Mouse (Mus musculus) left cerebral cortex, postnatal 25 days (tissue): ENCODE results near the gene Rps17. TPM values are rescaled to one million over a fixed set of nuclear protein-coding genes. Genes with fewer than 3 reads are reported as not detected.
A peak's percentile ranks its signal among the peaks of the same experiment; 100 is the strongest.

ENCODE experiments used
- DNase-seq, 2 experiments: peaks; one replicate each; pipeline ENCODE4 v3.0.0; 2022; ENCODE audit warnings: low spot score in 2 of 2, mixed read lengths in 1 of 2
- intact Hi-C: fragments of 180-260 bp; cut with DNase I; formaldehyde crosslinking; loops from one replicate; pipeline ENCODE4 v1.15.1; 2025
- total RNA-seq, 2 experiments: library from RNA; stranded (reverse); gene quantifications; 2 replicates each; pipeline ENCODE4 v1.2.3; 2021

The Rps17 gene
- total RNA-seq, 2 experiments from 2014 or later: 474 to 482 TPM

DNA sequence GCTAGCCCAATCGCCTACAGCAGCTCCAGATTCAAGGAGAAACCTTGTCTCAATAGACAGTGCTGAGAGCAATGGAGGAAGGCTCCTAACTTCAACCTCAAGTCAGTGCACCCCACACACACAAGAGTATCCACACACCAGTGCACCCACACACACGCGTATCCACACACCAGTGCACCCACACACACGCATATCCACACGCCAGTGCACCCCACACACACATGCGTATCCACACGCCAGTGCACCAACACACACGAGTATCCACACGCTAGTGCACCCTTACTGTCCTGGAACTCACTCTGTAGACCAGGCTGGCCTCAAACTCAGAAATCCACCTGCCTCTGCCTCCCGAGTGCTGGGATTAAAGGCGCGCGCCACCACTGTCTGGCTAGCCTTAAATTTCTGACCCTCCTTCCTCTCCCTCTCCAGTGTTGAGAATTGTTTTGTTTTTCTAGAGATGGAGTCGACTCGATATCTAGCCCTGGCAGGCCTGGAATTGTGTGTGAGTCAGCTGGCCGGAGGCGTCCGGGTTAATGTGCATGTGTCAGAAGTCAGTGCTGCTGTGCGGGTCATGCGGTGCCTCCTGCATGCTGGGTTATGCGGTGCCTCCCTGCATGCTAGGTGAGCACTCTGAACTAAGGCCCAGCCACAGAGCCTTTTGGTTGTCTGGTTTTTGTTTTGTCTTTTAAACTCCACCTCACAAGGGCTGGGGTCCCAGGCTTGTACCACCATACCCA lies 7.1 kb downstream of the Rps17 start:
- no peak for DNase-seq
- intact Hi-C loops: no loop called here

DNA sequence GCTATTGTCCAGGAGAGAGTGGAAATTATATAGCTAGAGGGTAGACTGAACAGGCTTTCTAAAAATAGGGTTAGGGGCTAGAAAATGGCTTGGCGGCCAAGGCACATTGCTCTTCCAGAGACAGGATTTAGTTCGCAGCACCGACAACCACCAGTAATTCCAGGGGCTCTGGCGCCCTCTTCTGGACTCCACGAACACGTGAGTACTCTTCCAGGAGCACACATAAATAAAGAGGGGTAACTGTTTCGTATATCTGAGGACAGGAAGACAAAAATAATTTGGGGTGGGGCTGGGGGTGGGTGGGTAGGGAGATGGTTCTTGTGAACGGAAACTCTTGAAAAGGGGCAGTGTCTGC lies 8.6 kb downstream of the Rps17 start:
- intact Hi-C loops: no loop called here
- DNase-seq: peak in 1 of 2 experiments; percentile 22

DNA sequence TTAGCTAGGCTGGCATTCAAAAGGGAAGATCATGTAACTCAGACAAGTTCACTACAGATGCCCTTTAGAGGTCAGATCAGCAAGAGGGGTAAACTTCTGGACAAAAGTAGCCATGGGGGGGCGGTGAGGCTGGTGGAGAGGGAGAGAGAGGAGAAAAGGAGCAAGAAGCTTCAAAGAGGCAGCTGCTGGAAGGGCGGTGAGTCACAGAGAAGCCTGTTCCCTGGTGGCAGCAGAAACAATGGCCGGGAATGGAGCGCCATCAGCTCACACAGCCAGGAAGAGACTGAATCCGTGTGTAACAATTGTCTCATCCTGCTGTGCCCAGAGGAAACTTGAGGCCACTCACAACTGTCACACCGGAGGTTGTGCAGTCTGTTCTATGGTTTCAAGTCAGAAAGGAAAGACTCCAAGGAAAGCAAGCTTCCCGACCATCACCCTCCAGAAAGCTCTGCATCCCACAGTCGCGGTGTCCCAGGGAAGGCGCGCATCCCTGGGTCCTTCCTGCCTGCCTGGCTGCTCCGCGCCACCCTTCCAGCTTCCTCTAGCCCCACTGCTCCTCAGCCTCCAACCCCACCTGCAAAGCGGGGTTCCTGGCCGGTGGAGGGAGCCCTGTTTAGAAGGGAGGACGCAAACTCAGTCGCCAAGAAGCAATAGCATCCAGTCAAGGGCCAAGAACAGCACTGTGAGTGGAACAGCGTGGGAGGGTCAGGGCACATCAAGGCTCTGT lies 9.2 kb downstream of the Rps17 start:
- peak in 1 of 2 experiments; percentile 49 for DNase-seq
- intact Hi-C loops: no loop called here

DNA sequence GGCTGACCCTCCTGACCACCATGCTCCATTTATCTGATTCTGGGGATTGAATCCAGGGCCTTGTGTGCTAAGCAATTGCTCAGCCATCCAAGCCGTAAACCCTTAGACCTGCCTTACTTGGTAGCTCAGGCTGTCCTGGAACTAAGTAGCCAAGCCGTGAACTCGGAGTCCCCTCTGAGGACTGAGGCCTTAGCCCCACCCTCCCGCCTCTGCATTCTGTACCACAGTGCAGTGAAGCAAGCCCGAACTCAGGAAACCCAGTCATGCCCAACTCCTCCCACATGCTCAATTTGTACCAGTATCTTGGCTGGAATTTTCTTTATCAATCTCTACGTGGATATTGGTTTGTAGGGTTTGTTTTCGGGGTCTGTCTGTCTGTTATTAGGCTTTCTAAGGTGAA lies 13.2 kb downstream of the Rps17 start:
- DNase-seq: no peak
- intact Hi-C loops: no loop called here

DNA sequence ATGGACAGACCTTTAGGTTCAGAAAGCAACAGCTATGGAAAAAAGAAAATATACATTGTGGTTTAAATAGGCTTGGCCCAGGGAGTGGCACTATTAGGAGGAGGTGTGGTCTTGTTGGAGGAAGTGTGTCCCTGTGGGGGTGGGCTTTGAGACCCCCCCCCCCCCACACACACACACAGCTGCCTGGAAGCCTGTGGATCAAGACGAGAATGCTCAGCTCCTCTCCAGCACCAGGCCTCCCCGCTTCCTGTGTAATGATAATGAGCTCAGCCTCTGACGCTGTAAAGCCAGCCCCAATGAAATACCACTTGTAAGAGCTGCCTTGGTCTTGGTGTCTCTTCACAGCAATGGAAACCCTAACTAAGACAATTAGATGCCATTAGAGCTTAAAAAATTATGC lies 14.3 kb downstream of the Rps17 start:
- intact Hi-C loops: no loop called here
- no peak for DNase-seq

DNA sequence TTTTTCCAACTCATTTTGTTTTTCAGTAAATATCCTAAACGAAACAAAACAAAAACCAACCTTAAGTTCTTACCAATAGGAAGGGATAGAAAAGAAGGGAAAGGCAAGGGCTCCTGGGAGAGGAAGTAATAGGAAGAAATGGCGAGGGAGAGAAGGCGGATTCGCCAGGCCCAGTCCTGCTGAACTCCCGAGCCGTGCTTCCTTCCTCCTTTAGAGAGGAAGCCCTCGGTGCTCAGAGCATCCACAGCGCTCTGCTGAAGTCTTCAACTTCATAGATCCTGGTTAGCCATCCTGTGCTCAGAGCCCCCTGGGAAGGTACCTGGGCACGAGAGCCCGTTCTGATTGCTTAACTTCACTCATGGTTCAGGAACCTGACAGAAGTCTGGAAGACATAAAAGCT lies 17.4 kb downstream of the Rps17 start:
- DNase-seq: no peak
- intact Hi-C loops: no loop called here

DNA sequence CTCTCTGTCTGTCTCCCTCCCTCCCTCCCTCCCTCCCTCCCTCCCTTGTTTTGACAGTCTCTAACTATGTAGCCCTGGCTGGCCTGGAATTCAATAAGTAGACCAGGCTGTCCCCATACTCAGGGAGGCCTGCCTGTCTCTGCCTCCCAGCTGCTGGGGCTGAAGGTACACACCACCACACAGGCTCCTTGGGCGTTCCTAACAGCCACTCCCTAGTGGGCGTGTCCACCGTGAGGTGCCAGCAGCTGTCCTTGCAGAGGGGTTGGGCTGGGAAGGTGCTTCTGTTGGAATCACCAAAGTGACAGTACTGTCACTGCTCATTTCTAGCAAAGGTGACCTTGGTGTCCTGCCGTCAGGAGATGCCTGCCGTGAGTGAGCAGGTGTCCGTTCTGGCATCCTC lies 18.2 kb downstream of the Rps17 start:
- no peak for DNase-seq
- intact Hi-C loops: no loop called here

DNA sequence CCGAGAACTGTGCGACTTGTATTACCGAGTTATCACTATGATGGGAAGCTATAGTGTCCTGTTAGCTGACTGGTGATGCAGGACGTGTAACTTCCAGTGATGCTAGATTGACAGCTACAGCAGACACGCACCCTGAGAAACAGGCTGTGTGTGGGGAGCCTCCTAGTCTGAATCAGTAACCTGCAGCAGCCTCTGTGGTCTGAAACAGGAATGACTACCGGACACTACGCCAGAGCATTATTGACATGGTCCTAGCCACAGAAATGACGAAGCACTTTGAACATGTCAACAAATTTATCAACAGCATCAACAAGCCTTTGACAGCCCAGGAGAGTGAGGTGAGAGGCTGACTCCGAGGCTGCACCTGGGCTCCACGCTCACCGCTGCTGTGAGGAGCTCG lies 19.0 kb downstream of the Rps17 start:
- intact Hi-C loops: no loop called here
- no peak for DNase-seq

DNA sequence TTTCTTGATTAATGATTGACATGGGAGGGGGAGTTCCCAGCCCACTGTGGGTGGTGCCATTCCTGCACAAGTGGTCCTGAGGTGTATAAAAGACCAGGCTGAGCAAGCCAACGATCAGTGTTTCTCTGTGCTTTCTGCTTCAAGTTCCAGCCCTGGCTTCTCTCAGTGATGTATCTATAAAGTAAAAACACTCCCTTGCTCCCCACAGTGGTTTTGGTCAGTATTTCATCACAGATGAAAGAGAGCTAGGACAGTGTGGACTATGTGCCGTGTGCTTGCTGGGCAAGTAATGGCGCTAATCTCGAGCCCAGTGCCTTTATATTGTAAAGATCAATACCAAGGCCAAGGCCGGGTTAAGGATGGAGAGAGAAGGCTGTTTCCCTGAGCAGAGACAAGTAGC lies 23.3 kb downstream of the Rps17 start:
- DNase-seq: no peak
- intact Hi-C loops: no loop called here

DNA sequence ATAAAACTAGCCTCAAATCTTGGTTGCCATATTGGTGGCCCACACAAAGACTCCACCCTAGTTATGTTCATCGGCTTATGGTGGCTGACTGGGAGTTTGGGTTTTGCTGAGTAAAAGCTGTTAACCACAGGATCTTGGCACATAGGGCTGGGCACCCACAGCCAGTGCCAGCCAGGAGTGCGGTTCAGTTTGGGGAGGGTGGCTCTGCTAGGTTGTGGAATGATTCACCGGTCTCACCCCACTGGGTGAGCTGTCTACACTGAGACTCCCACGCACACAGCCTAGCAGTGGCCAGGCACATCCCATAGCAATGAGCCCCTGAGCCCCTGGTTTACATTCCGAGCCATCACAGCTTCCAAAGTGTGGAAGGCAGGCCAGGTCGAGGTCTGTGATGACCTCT lies 25.3 kb downstream of the Rps17 start:
- peak in 1 of 2 experiments; percentile 43 for DNase-seq
- intact Hi-C loops: loop anchor here (5.0 kb wide), 1 partner anchor 107 kb away; the partner anchor contains the start of gene Pde8a

DNA sequence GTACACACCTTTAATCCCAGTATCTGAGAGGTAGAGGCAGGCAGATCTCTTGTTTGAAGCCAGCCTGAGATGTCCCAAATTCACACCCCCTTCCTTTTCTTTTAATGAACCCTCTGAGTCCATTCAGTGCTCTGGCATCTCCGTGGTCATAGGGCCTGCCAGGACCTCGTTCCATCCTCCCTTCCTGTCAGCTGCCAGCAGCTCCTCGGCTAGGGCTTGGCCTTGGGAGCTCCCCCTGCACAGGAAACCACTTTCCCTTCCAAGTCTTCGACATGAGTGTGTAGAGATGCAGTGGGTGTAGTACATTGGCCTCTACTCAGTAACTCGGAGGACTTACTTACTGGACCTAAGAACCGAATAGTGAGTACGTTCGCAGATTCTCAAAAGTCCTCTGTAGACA lies 29.5 kb downstream of the Rps17 start:
- intact Hi-C loops: loop anchor here (5.0 kb wide), 1 partner anchor 103 kb away; the partner anchor contains the start of gene Pde8a
- DNase-seq: no peak

DNA sequence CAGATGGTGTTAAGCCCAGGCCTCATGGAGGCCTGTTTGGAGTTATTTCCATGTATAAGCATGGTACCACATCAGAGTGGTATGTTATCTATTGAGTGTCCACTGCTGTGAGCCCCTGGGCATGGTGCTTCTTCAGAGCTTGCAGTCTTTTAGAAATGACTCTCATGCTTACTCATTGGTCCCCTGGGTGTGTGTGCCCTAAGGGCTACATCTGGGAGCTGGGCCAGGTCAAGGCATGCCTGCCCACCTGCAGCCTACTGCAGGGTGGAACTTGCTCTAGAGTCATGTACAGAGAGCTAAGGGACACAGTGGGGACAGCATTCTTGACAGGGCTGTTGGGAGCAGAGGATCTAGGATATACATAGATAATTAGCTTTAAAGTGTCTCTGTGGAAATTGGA lies 33.5 kb downstream of the Rps17 start:
- intact Hi-C loops: no loop called here
- no peak for DNase-seq

DNA sequence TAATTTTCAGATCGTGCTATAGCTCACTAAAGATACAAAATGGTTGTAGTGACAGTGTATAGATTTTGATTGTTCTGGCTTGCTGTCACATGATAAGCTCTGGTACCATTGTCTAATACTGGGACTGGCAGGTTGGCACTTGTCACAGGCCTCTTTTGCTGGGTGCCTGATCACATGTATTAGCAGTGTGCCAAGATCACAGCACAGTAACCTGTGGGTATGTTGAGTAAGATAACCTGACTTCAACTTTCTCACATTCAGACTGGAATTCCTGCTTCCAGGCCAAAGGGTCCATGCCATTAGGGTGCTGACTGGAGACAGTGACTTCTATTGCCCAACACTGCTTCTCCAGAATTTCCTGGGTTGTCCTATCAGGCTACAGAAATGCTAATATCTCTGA lies 33.9 kb downstream of the Rps17 start:
- intact Hi-C loops: no loop called here
- DNase-seq: no peak

DNA sequence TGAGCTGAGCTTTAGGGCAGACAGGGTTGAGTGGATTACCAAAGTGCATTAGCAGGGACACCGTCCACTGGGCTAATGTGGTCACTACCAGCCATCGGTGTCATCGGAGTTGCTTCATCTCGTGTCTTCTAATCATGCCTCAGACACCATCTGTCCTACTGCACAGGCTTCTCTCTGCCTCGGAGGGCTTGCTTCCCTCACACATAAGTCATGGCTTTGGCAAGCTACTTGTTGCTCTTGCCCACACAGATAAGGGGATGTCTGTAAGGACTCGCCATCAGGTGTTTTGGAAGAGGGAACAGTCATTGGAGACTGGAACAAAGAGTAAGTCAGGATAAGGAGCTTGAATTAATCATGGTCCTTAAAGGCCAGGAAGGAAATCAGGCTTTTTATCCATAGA lies 35.8 kb downstream of the Rps17 start:
- DNase-seq: no peak
- intact Hi-C loops: no loop called here

DNA sequence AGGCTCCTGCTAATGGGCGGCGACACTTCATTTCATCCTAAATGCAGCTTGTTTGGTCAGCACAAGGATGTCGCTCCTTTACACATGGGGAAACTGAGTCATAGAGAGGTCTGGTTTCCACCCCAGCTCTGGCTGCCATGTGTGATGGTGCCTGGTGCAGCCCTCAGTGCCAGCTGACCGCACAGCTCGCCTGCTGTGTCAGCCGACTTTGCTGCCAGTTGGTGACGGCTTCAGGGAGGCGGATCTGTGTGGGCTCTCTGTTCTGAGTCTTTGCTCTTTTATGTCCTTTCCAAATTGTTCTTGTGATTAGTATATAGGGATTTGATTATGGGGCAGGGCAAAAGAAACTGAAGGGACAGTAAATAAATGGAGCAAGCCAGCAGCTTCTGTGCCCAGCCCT lies 37.3 kb downstream of the Rps17 start:
- peak in 1 of 2 experiments; percentile 34 for DNase-seq
- intact Hi-C loops: no loop called here

DNA sequence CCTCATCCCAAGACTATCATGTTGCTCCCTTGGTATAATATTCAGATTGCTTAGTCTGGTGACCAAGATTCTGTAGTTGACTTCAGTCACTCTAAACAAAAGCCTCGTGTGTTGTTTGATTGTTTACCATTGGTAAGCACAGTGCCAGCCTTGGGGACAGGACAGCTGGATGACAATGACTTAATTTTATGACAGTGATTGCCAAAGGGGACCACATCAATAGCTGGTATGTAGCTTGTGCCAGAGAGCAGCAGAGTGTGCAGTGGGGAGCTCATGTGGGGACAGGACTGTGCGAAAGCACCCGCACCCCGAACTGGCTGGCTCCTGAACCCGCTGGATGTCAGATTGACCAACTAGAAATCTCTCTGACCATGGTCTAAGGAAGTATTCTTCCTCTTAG lies 40.4 kb downstream of the Rps17 start:
- no peak for DNase-seq
- intact Hi-C loops: no loop called here

DNA sequence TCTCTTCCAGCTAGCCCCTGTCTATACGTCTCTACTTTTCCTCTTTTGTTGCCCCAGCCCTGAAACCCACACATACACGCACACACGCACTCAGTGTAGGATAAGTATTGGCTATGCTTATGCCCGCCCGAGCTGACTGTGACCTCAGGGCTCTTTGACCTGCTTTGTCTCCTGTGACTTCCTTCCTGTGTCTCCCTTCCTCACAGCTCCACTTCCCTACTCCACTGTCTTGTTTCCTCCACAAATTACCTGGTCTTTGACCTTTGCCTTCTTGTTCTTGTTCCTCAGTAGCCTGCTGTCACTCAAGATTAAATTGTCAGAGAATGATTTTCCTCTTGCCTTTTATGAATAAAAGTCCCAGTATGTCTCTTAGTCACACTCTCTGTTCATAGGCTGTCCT lies 41.0 kb downstream of the Rps17 start:
- intact Hi-C loops: no loop called here
- DNase-seq: no peak

DNA sequence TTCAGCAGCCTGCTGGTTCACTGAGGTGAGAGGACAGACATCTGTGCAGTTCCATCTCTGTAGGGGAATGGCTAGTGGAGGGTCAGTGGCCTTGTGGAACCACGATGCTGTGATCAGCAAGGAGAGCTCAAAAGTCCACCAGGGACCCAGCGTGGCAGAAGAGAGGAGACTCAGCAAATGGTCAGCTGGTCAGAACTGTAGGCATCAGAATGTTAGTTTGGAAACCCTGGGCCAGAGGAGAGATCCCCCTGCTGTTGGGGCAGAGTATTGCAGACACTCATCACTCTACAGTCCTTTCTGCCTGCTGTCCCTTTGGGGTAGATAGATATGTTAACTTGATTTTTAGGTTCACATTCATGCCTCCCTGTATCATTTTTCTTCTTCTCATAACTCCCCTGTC lies 41.4 kb downstream of the Rps17 start:
- intact Hi-C loops: no loop called here
- no peak for DNase-seq

DNA sequence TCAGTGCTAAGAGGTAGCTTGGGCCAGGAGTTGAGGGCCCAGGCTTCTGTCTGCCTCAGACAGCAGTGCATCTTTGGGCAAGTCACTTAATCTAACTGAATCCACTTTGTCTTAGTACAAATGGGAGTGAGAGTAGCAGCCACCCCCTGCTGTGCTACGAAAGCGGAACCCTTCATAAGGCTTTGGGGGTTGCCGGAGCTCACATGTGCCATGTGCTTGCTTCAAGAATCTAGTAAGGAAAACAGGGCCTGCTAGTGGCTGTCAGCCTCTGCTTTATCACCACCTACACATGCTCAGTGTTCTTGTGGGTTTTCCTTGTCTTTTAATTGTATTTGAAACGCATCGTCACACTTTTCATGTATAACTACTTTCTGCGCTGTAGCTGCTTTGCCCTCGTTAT lies 43.7 kb downstream of the Rps17 start:
- DNase-seq: peak in 1 of 2 experiments; percentile 32
- intact Hi-C loops: no loop called here

DNA sequence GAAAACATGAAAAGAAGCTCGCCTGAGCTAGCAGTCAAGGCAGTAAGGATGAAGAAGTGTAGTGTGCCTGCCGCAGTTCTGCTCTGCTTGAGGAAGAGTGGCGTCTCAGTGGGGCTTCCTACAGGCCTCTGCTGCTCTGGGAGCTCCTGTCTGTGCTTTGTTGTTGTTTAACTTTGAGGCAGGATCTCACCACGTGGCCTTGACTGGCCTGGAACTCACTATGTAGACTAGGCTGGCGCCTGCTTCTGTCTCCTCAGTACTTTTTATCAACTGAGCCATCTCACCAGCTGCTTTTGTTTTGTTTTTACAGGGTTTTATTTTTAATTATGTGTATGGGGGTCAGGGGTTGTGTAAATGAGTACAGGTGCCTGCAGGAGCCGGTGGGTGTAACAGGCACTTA lies 46.8 kb downstream of the Rps17 start:
- intact Hi-C loops: no loop called here
- no peak for DNase-seq

DNA sequence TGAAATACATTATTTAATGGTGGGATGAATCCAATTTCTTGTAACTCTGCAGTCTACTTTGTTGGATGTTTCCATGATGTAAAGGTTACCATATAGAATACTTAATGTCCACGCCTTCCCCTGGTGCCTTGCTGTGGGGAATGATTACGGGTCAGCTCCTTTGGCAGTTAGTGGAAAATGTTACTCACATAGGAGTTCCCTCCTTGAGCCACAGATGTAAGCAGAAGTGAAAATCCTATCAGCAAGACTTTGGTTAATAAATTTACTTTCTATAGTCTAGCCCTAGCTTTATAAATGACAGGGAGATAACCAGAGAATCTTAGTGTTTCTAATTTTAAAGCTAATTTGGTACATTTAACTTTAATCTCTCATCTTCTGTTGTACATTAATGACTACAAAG lies 49.9 kb downstream of the Rps17 start:
- intact Hi-C loops: no loop called here
- no peak for DNase-seq
